Mouse (Mus musculus): ENCODE measurements at regions not wholly inside any gene's neighbourhood (a gene's known extent, or its start where the extent isn't known, plus 50 kb on each side); places are given as distances from the start of the nearest gene placed in this dataset.

DNA sequence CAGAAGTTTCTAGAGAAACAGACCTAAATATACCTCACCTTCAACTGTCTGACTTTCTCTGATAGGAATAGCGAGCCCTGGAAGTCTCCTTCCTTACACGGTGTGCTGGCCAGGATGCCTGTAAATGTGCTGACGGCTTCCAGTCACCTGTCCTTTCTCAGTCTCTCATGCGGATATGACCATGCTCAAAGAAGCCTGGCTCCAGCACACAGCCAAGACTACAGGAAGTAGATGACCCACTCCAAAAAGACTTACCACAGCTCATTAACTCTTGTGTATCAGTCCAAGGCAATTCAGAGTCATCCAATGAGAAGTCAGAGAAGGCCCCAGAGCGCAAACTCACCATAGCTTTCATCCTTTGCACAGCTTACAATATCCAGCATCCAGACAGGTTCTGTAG lies 186.3 kb downstream of the Synb start:
- TF ChIP-seq CTCF (IDR thresholded peaks at IDR 0.05) (no peak), EP300 (IDR thresholded peaks at IDR 0.05) (no peak)
